Mouse (Mus musculus): Measurements from ENCODE around the gene Mtmr6.

- no peak for TF ChIP-seq CTCF (IDR thresholded peaks at IDR 0.05; ENCODE audit: low read depth)
- no peak for TF ChIP-seq EP300 (IDR thresholded peaks at IDR 0.05; ENCODE audit: low read depth)
Observed at GRCm38 (mm10) chr14:60275301-60276276, 10.6 kb downstream of the Mtmr6 start.
